Mouse (Mus musculus) E14TG2a.4 (cell line): ENCODE measurements around the gene Cpeb1.

Experiments used
- CTCF ChIP-seq: conservative IDR thresholded peaks from 2 replicates; pipeline ENCODE4 v1.5.1; 2014; ENCODE audit warnings: low read length
- NANOG ChIP-seq: IDR thresholded peaks from 2 replicates; pipeline ENCODE4 v1.6.1; 2014; ENCODE audit warnings: borderline replicate concordance, low read length, mixed read lengths
- POU5F1 ChIP-seq: IDR thresholded peaks from 2 replicates; pipeline ENCODE4 v1.6.1; 2014; ENCODE audit warnings: low read length, borderline replicate concordance

DNA sequence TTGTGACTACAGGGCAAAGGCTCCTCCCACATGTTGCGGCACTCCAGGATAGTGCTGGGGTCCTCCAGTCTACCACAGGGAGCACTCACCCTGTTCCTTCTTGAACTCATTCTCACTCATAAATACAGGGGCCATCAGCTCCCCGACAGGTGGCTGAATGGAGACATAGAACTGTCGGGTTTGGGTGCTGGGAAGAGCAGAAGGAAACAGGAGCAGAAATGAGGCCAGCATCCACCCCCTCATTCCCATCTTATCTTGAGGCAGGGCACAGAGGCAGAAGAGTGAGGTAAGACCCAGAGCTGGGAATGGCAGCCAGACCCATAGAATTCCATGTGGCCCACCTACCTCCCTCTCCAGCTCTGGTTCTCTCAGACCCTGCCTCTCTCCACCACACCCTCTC, 7.5 kb upstream of the Cpeb1 start:
- TF ChIP-seq CTCF: no peak
- TF ChIP-seq NANOG: no peak
- TF ChIP-seq POU5F1: no peak
